Mouse (Mus musculus): ENCODE data around the gene Ppp3r1. TPM values are rescaled to one million over a fixed set of nuclear protein-coding genes. Genes with fewer than 3 reads are reported as not detected.

Ppp3r1 gene
- polyA plus RNA-seq, 1 experiment from 2014 or later: 90.0 TPM

DNA sequence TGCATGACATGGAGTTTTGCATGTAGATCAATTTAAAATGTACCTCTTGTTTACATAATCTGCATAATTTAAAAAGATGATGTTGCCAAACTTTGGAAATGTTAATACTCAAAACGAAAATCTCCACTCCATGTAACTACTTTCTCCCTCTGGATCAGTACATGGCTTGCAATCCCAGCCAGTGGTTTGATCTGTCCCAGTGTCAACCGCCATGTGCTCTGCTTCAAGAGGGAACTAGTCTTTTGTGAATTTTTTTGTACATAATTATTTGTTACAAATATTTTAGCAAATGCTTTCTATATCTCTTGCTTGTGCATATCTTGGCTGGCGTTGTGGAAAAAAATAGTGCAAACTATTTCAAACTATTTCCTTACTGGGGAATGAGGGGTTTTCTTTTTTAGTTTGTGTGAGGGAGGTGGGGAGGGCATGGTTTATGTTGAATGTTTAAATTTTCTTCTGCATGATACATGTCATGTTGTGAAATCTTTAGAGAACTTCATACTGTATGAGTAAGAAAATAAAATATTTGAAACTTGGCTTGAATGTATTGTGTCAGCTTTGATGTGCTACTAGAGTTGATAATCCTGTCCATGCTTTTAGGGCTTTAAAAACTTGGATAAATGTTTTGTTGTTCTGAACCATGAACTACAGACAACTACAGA, 40.9 kb downstream of the Ppp3r1 start:
- Histone ChIP-seq H3K4me2 (no peak overlapping the region), H3K4me3 (ENCODE audit: low read depth, low read length) (no peak overlapping the region), H3K27ac (ENCODE audit: low read depth) (no peak overlapping the region), H3K9ac (no peak overlapping the region), H3K36me3 (ENCODE audit: insufficient read depth) (peaks cover 86% of the 10 kb centered on the region), H3K9me3 (ENCODE audit: low read depth, low read length) (no peaks in the 10 kb centered on the region), H3K27me3 (ENCODE audit: insufficient read depth, low read length) (no peaks in the 10 kb centered on the region), H3K4me1 (ENCODE audit: insufficient read depth) (no peaks in the 10 kb centered on the region)
- 78% methylated on average over 3 of the region's 3 CpGs for WGBS
- no peak for ATAC-seq (ENCODE audit: insufficient read depth)
- no peak for TF ChIP-seq CTCF (IDR thresholded peaks at IDR 0.05; ENCODE audit: low read depth)
- peak; percentile 54 for DNase-seq

GRCm38 (mm10) chr11:17200936-17201335, 41.9 kb downstream of the Ppp3r1 start:
- H3K4me2 ChIP-seq: no peak overlapping the region
- 86% methylated on average over 4 of the region's 4 CpGs for WGBS
- H3K27ac ChIP-seq (ENCODE audit: low read depth): no peak overlapping the region
- H3K27me3 ChIP-seq (ENCODE audit: insufficient read depth, low read length): no peaks in the 10 kb centered on the region
- H3K9ac ChIP-seq: no peak overlapping the region
- H3K4me1 ChIP-seq (ENCODE audit: insufficient read depth): no peaks in the 10 kb centered on the region
- no peak for TF ChIP-seq CTCF (IDR thresholded peaks at IDR 0.05; ENCODE audit: low read depth)
- H3K36me3 ChIP-seq (ENCODE audit: insufficient read depth): peaks cover 78% of the 10 kb centered on the region
- ATAC-seq (ENCODE audit: insufficient read depth) (no peak), DNase-seq (no peak)
- no peaks in the 10 kb centered on the region for H3K9me3 ChIP-seq (ENCODE audit: low read depth, low read length)
- H3K4me3 ChIP-seq (ENCODE audit: low read depth, low read length): no peak overlapping the region

DNA sequence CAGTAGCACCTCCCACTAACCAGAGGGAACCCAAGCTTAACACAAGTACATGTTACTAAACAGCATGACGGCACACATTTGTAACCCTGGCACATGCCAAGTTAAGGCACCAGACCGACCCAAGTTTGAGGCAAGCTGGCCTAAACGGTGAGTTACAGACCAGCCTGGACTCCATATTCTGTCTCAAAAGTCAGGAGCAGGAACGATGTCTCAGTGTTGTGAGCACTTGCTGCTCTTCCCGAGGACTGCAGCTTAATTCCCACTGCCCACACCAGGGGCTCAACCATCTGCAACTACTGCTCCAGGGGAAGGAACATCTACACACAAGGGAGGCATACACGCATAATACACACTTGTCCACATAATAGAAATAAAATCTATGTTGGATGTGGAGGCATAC, 43.4 kb downstream of the Ppp3r1 start:
- DNase-seq (no peak), ATAC-seq (ENCODE audit: insufficient read depth) (no peak)
- H3K36me3 ChIP-seq (ENCODE audit: insufficient read depth): peaks cover 74% of the 10 kb centered on the region
- no peak for TF ChIP-seq CTCF (IDR thresholded peaks at IDR 0.05; ENCODE audit: low read depth)
- WGBS: 85% methylated on average over 6 of the region's 6 CpGs
- H3K27me3 ChIP-seq (ENCODE audit: insufficient read depth, low read length): no peaks in the 10 kb centered on the region
- no peak overlapping the region for H3K9ac ChIP-seq
- no peak overlapping the region for H3K4me3 ChIP-seq (ENCODE audit: low read depth, low read length)
- H3K9me3 ChIP-seq (ENCODE audit: low read depth, low read length): no peaks in the 10 kb centered on the region
- H3K4me2 ChIP-seq: no peak overlapping the region
- H3K4me1 ChIP-seq (ENCODE audit: insufficient read depth): no peaks in the 10 kb centered on the region
- H3K27ac ChIP-seq (ENCODE audit: low read depth): no peak overlapping the region

DNA sequence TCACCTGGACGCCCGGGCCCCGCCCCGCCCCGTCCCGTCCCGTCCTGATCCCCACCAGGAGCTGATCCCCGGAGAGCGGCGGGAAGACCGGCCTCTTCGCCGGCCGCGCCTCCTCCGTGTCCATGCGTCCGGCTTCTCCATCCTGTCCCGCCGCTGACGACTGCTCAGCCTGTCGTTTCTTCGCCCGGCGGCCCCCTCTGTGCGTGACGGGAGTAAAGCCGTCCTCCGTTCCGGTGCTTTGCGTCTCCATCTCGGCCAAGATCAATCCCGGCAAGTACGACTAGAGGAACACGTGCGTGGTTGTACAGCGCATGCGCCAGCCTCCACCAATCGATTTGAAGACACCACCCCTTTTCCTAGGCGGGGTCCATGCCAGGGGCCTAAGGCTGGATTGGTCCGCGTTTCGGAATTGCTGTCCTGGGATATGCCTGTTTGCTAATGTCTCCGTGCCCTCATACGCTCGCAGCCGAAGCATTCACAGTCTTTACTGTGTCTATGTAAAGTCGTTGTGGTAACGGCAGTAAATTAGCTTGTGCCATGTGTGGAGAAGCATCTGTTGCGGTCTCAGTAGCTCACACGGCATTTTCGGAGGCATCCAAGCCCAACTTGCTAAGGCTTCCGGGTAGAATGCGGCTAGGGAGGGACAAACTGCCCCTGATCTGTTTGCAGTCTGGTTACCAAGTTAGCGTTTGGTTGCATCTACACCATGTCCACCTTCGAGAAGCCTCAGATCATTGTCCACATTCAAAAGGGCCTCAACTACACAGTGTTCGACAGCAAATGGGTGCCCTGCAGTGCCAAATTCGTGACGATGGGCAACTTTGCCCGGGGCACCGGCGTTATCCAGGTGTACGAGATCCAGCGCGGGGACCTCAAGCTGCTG, 52.4 kb downstream of the Ppp3r1 start, which contains the start of gene Pno1:
Gene Pno1, minus strand, starts transcription at position 311 of the 883 bp plus-strand sequence.
- peak within 1 kb of the TSS; percentile 86 for H3K27ac ChIP-seq (ENCODE audit: low read depth)
- peaks cover 21% of the 10 kb centered on the region; the same call in 1 of the 2 replicates for H3K36me3 ChIP-seq (ENCODE audit: insufficient read depth)
- ATAC-seq (ENCODE audit: insufficient read depth) (peak; percentile 99), DNase-seq (peak; percentile 98)
- under 1% methylated on average over 65 of the region's 65 CpGs for WGBS
- H3K9ac ChIP-seq: peak within 1 kb of the TSS; percentile 80
- H3K9me3 ChIP-seq (ENCODE audit: low read depth, low read length): no peaks in the 10 kb centered on the region
- TF ChIP-seq CTCF (IDR thresholded peaks at IDR 0.05; ENCODE audit: low read depth): no peak
- no peaks in the 10 kb centered on the region for H3K27me3 ChIP-seq (ENCODE audit: insufficient read depth, low read length)
- peak within 1 kb of the TSS; percentile 72 for H3K4me2 ChIP-seq
- peak within 1 kb of the TSS; percentile 84 for H3K4me3 ChIP-seq (ENCODE audit: low read depth, low read length)
- no peaks in the 10 kb centered on the region for H3K4me1 ChIP-seq (ENCODE audit: insufficient read depth)

DNA sequence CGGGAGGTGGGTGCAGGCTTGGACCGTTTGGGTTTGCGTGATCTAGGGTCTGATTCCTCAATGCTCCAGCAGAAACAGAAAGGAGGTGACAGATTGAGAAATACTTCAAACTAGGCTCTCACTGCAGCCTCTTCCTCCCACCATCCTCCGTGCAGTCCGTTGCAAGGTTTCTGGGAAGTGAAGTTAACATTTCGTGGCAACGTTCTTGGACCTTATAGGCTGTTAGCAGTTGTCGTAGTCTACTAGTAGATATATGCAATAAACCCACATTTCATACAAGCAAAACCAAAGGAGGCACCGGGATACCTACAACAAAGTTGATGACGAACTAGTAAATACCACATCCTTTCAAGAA, 53.1 kb downstream of the Ppp3r1 start:
- ATAC-seq (ENCODE audit: insufficient read depth): peak; percentile 7; the same call in 1 of the 2 replicates
- H3K9ac ChIP-seq: peak overlapping the region; percentile 80
- peak overlapping the region; percentile 86 for H3K27ac ChIP-seq (ENCODE audit: low read depth)
- no peaks in the 10 kb centered on the region for H3K27me3 ChIP-seq (ENCODE audit: insufficient read depth, low read length)
- H3K36me3 ChIP-seq (ENCODE audit: insufficient read depth): peaks cover 18% of the 10 kb centered on the region; the same call in 1 of the 2 replicates
- H3K4me2 ChIP-seq: peak overlapping the region; percentile 72
- no peak for DNase-seq
- TF ChIP-seq CTCF (IDR thresholded peaks at IDR 0.05; ENCODE audit: low read depth): no peak
- no peaks in the 10 kb centered on the region for H3K4me1 ChIP-seq (ENCODE audit: insufficient read depth)
- H3K9me3 ChIP-seq (ENCODE audit: low read depth, low read length): no peaks in the 10 kb centered on the region
- peak overlapping the region; percentile 84 for H3K4me3 ChIP-seq (ENCODE audit: low read depth, low read length)
- WGBS: under 1% methylated on average over 10 of the region's 10 CpGs

- ATAC-seq (ENCODE audit: insufficient read depth): no peak
- Histone ChIP-seq H3K27ac (ENCODE audit: low read depth) (no peak overlapping the region), H3K27me3 (ENCODE audit: insufficient read depth, low read length) (no peaks in the 10 kb centered on the region), H3K36me3 (ENCODE audit: insufficient read depth) (peaks cover 12% of the 10 kb centered on the region; the same call in 1 of the 2 replicates), H3K9ac (peak overlapping the region; percentile 80), H3K4me1 (ENCODE audit: insufficient read depth) (no peaks in the 10 kb centered on the region), H3K4me2 (peak overlapping the region; percentile 72), H3K9me3 (ENCODE audit: low read depth, low read length) (no peaks in the 10 kb centered on the region), H3K4me3 (ENCODE audit: low read depth, low read length) (peak overlapping the region; percentile 84; the same call in 1 of the 2 replicates)
- WGBS: 65% methylated on average over 5 of the region's 5 CpGs
- no peak for TF ChIP-seq CTCF (IDR thresholded peaks at IDR 0.05; ENCODE audit: low read depth)
- no peak for DNase-seq
These were observed 53.9 kb downstream of the Ppp3r1 start for GRCm38 (mm10) chr11:17212903-17213509.

All from lung, embryonic 14.5 days (tissue).